Mouse (Mus musculus) C2C12 (cell line): ENCODE results near the gene Nsd1.

ENCODE experiments used
- CTCF ChIP-seq: IDR thresholded peaks from one replicate; pipeline ENCODE4 v1.5.1; 2011; ENCODE audit not compliant: control insufficient read depth, insufficient read depth, insufficient read length
- MYOD1 ChIP-seq: IDR thresholded peaks from one replicate; pipeline ENCODE4 v1.6.1; 2011; ENCODE audit warnings: low read depth; ENCODE audit not compliant: control insufficient read depth, insufficient read length
- USF1 ChIP-seq: IDR thresholded peaks from one replicate; pipeline ENCODE4 v1.6.1; 2011; ENCODE audit warnings: low read depth, mild to moderate bottlenecking, control low read depth, moderate library complexity

DNA sequence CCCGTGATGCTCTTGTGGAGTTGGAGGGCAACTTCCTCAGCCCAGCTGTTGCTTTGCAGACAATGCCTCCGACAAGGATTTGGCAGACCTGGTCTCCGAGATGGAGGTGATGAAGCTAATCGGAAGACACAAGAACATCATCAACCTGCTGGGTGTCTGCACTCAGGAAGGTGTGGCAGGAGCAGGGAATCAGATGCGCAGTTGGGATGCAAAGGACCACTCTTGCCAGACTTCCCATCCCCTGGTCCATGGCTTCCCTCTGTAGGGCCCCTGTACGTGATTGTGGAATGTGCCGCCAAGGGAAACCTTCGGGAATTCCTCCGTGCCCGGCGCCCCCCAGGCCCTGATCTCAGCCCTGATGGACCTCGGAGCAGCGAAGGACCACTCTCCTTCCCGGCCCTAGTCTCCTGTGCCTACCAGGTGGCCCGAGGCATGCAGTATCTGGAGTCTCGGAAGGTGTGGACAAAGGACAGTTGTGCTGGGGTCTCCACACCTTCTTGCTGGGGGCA, 43.7 kb upstream of the Nsd1 start:
- TF ChIP-seq CTCF (no peak), MYOD1 (no peak), USF1 (no peak)
